Mouse (Mus musculus) spleen, adult 2 months (tissue): ENCODE data around the gene Pycard. TPM values are rescaled to one million over a fixed set of nuclear protein-coding genes. Genes with fewer than 3 reads are reported as not detected.
"Not testable (repeated sequence)": the region's sequence is repeated elsewhere in the genome, so short reads cannot be mapped to it uniquely, and the experiment has no call there.

ENCODE experiments used
- DNase-seq, 2 experiments: peaks; one replicate each; pipeline versions ENCODE4 v3.0.0 to v3.0.0-alpha.2; 2012 to 2021; ENCODE audit warnings: low spot score in 2 of 2, low read depth in 1 of 2
- H3K27ac ChIP-seq: fragments of 200-500 bp; 2 replicates; pipeline ENCODE4 v1.5.1; 2012; ENCODE audit warnings: low read length, inconsistent platforms; ENCODE audit not compliant: insufficient read depth
- H3K27me3 ChIP-seq: fragments of 200-500 bp; 2 replicates; pipeline ENCODE4 v1.6.1; 2012; ENCODE audit warnings: mild to moderate bottlenecking, moderate library complexity, low read length, inconsistent platforms; ENCODE audit not compliant: control insufficient read depth, insufficient read depth
- H3K36me3 ChIP-seq: fragments of 200-500 bp; 2 replicates; pipeline ENCODE4 v1.6.1; 2012; ENCODE audit warnings: mild to moderate bottlenecking, low read length, inconsistent platforms; ENCODE audit not compliant: control insufficient read depth, insufficient read depth
- H3K4me1 ChIP-seq: fragments of 200-500 bp; 2 replicates; pipeline ENCODE4 v1.6.1; 2011; ENCODE audit warnings: inconsistent platforms; ENCODE audit not compliant: control insufficient read depth, insufficient read depth, insufficient read length
- H3K4me3 ChIP-seq: fragments of 200-500 bp; 2 replicates; pipeline ENCODE4 v1.5.1; 2011; ENCODE audit warnings: mild to moderate bottlenecking, inconsistent platforms; ENCODE audit not compliant: insufficient read depth, insufficient read length; ENCODE audit errors: extremely low read depth
- CTCF ChIP-seq: fragments of 200-500 bp; IDR thresholded peaks from 2 replicates; pipeline ENCODE4 v1.5.1; 2011; ENCODE audit warnings: mild to moderate bottlenecking, inconsistent platforms; ENCODE audit not compliant: insufficient read depth, insufficient read length, insufficient replicate concordance; ENCODE audit errors: extremely low read depth
- POLR2A ChIP-seq: fragments of 200-500 bp; IDR thresholded peaks from 2 replicates; pipeline ENCODE4 v1.6.1; 2011; ENCODE audit warnings: low read depth, low read length, inconsistent platforms
- WGBS: fragments of 180-500 bp; shearing (Covaris S2); methylation state at CpG from one replicate; pipeline ENCODE4 v1.1.7; 2018; 5-methylcytosine and 5-hydroxymethylcytosine counted together
- polyA plus RNA-seq: library from polyadenylated mRNA; depleted of rRNA; stranded (reverse); fragments of >200 nt; gene quantifications from 2 replicates; pipeline ENCODE4 v1.2.3, GENCODE M21; 2012

The Pycard gene
- polyA plus RNA-seq, 1 experiment: 100 TPM

DNA sequence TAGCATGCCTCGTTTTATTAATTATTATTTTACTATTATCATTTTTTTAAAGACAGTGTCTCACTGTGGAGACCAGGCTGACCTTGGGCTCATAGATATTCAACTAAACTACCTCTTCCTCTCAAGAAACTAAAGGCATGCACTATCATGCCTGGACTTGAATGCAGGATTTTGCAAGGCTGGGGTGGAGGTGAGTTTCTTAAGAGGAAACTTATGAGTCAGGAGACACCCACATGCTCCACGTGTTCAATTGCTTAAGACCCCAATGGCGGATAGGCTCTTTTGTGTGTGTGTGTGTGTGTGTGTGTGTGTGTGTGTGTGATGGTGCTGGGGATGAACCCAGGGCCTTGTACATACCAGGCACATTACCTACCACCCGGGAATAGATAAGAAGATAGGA lies 31.7 kb upstream of the Pycard start:
- no peak overlapping the region for H3K27ac ChIP-seq
- 79% methylated on average over 4 of the region's 4 CpGs for WGBS

DNA sequence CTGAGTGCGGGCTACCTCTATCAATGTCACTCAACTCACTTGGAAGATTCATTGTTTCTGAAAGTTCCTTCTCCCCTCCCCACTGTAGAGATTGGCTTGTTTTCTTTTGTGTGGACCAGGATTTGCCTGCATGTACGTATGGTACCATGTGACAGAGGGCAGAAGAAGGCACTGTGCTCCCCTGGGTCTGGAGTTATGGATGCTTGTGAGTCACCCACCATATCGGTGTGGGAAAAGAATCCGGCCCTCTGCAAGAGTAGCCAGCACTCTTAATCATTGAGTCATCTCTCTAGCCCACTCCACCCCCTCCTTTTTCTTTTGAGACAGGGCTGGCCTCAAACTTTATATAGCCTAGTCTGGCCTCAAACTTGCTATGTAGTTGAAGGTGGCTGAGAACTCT lies 31.3 kb upstream of the Pycard start:
- Histone ChIP-seq H3K36me3 (no peaks in the 10 kb centered on the region), H3K27ac (no peak overlapping the region), H3K27me3 (no peaks in the 10 kb centered on the region), H3K4me1 (peaks cover 3% of the 10 kb centered on the region; the same call in 1 of the 2 replicates), H3K4me3 (no peak overlapping the region)
- DNase-seq: no peak
- 90% methylated on average over 4 of the region's 4 CpGs for WGBS
- TF ChIP-seq POLR2A: no peak
- TF ChIP-seq CTCF: no peak

More for the DNA sequence above, 31.7 kb upstream of the Pycard start:
- Histone ChIP-seq H3K36me3 (no peaks in the 10 kb centered on the region), H3K4me3 (no peak overlapping the region), H3K4me1 (peaks cover 3% of the 10 kb centered on the region; the same call in 1 of the 2 replicates), H3K27me3 (no peaks in the 10 kb centered on the region)
- no peak for TF ChIP-seq CTCF
- TF ChIP-seq POLR2A: no peak
- DNase-seq: no peak

DNA sequence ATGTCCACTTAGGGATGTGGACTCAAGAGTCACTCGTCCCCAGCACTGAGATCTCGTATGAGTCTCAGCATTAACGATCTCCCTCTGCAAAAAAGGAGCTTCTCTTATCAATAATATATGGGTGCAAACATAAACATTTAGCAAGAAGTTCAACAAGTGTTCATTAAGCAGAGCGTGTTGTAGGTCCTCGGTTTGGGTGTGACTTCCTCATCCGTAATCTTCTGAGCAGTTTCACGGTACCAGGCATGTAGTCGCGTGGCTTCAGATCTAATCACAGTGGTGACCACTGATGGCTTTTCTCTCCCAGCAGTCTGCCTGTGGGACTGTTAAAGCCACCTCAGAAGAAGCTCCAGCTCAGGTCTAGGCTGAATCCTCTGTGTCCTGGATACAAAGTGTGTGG lies 30.7 kb upstream of the Pycard start:
- Histone ChIP-seq H3K4me1 (no peaks in the 10 kb centered on the region), H3K27ac (no peak overlapping the region), H3K36me3 (no peaks in the 10 kb centered on the region), H3K4me3 (no peak overlapping the region), H3K27me3 (no peaks in the 10 kb centered on the region)
- no peak for TF ChIP-seq CTCF
- TF ChIP-seq POLR2A: no peak
- WGBS: 84% methylated on average over 9 of the region's 9 CpGs
- no peak for DNase-seq

DNA sequence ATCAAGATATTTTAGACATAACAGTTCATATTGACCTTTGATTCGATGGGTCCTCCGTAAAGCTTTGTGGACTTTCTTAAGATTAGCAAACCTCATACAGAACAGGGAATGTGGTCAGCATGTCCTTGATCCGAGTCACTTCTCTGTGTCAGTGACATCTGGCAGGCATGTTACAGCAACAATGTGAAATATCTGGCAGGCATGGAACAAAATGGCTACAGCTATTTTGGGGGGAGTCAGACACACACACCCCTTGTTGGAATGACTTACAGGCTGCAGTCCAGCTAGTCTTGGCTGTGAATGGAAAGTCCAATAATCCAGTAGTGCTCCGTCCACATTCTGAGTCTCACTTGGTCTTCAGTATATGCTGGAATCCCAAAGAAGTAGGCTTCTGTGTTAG lies 29.9 kb upstream of the Pycard start:
- Histone ChIP-seq H3K4me1 (no peaks in the 10 kb centered on the region), H3K27ac (no peak overlapping the region), H3K4me3 (no peak overlapping the region), H3K27me3 (no peaks in the 10 kb centered on the region), H3K36me3 (no peaks in the 10 kb centered on the region)
- DNase-seq: no peak
- TF ChIP-seq POLR2A (no peak), CTCF (no peak)
- 94% methylated on average over 4 of the region's 4 CpGs for WGBS

DNA sequence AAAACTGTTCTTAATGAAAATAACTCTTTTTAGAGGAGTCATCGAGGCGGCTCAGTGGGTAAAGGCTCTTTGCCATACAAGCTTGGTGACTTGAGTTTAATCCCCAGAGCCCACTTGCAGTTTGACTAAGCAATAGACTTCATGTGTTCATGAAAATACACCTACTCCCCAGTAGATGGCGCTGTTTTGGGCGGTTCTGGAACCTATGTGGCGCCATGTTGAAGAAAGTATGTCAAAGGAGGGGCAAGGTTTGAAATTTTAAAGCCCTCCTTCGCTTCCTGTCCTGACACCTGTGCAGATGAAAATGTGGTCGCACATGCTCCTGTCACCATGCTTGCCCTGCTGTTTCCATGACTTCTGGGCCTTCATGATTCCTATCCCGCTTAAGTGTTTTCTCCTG lies 29.3 kb upstream of the Pycard start:
- TF ChIP-seq POLR2A: no peak
- peak; percentile 17; the same call in 1 of the 2 replicates for TF ChIP-seq CTCF
- Histone ChIP-seq H3K27me3 (no peaks in the 10 kb centered on the region), H3K36me3 (no peaks in the 10 kb centered on the region), H3K4me1 (no peaks in the 10 kb centered on the region), H3K27ac (no peak overlapping the region), H3K4me3 (no peak overlapping the region)
- WGBS: 70% methylated on average over 8 of the region's 8 CpGs
- DNase-seq: no peak

DNA sequence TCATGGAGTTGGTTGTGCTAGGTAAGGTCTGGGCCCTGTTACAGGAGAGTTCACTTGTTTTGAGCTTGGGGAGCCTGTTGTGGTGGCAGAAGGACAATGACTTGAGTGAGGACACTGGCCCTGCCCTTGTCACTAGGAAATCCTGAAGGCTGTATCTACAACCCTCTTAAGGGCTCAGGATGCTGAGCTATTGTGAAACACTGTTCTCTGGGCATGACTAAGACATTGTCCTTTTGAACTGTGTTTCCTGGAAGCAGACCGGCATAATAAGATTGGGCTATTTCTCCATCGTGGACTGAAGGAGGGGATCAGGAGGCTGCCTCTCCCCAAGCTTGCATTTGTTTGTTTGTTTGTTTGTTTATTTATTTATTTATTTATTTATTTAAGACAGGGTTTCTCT lies 25.5 kb upstream of the Pycard start:
- Histone ChIP-seq H3K36me3 (no peaks in the 10 kb centered on the region), H3K27ac (no peak overlapping the region), H3K4me1 (no peaks in the 10 kb centered on the region; the same call in 1 of the 2 replicates), H3K27me3 (no peaks in the 10 kb centered on the region), H3K4me3 (no peak overlapping the region)
- TF ChIP-seq POLR2A: no peak
- TF ChIP-seq CTCF: no peak
- no peak for DNase-seq
- WGBS: 51% methylated on average over 2 of the region's 2 CpGs

DNA sequence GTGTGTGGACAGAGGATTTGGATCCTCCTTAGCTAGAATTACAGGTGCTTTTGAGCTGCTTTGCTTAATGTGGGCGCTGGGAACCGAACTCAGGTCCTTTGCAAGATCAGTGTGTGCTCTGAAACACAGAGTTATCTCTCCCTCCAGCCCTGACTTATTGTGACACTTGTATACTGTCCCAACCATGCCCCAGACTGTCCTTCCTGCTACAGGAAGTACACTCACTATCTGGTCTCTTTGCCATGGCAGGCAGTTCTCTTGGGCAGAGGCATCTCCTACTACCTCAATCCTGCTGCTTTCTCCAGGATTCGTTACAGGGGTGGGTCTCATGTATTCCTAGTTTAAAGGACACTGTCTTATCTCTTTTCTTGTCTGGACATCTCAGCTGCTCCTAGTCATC lies 24.6 kb upstream of the Pycard start:
- Histone ChIP-seq H3K36me3 (no peaks in the 10 kb centered on the region), H3K4me1 (no peaks in the 10 kb centered on the region; the same call in 1 of the 2 replicates), H3K27ac (no peak overlapping the region), H3K27me3 (no peaks in the 10 kb centered on the region), H3K4me3 (no peak overlapping the region)
- DNase-seq: no peak
- 86% methylated on average over 3 of the region's 3 CpGs for WGBS
- TF ChIP-seq CTCF (no peak), POLR2A (no peak)

DNA sequence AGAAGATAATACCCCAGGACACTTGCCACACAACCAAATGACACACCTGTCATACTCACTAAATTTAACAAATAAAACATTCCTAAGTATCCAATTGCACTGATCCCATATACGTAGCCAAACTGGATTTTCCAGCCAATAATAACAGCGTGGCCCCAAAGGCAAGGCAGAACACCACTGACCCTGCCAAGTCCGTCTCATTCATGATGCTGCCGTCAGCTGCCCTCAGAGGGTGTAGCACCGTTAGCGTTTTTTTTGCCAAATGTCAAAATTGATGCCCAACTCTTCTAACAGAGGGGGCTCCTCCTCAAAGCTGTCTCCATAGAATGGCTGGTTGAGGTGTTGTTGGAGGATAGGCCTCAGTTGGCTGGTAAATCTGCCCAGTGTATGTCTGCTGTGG lies 23.0 kb upstream of the Pycard start:
- Histone ChIP-seq H3K27me3 (no peaks in the 10 kb centered on the region), H3K27ac (no peak overlapping the region), H3K4me3 (no peak overlapping the region), H3K4me1 (no peaks in the 10 kb centered on the region; the same call in 1 of the 2 replicates), H3K36me3 (no peaks in the 10 kb centered on the region)
- no peak for DNase-seq
- no peak for TF ChIP-seq CTCF
- TF ChIP-seq POLR2A: no peak
- 93% methylated on average over 6 of the region's 6 CpGs for WGBS

DNA sequence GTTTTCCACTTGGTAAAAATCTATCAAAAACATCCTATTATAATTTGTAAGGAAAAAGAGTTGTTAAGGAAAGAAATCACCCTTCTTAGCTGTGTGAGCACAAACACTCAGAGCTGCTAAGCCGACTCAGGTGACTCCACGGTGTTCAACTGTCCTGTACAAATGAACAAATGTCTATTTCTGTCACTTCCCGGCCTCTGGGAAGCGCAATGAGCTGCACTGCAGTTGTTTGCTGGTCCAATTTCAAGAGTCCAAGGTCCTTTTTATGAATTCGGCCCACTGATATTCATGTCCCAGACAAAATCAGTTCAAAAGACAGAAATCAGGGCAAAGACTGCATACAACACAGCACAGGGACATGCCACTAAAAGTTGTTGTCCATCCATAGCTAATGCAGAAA lies 22.5 kb upstream of the Pycard start:
- not testable (repeated sequence) for H3K27me3 ChIP-seq, DNase-seq, H3K4me1 ChIP-seq, H3K36me3 ChIP-seq, H3K27ac ChIP-seq, H3K4me3 ChIP-seq
- WGBS: 84% methylated on average over 5 of the region's 5 CpGs
